Comparison of ENCODE assay signal across 9 mouse cellular contexts in the genomic region with DNA sequence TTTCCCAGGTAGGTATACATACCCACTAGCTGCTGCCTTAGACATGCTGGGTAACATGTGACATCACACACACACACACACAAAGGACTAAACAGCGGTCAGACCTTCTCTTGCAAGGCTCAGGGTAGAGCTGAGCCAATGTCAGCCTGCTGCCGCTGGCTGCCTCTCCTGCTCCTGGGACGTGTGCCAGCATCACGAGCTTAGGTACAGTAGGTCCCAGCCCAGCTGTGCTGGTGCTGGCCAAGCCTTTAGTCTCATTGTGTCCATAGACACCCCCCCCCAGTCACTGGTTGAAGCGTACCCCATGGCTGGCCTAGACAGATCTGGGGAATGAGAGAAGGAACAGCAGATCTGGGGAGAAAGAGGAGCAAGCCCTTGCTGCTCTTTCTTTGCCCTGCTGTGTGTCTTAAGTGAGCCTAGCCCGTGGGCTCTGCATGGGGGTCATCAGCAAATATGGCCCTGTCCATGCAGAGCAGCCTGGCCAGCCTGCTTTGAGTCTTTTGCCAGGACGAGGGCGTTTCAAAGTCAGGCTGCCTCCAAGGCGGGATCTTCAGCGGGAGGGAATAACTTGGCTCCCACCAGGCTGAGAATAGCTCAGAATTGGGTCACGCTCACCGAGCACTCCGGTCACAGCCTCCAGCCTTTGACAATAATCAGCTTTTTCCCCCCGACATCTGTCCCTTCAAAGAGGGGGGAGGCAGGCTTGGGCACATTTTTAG. TPM values are rescaled to one million over a fixed set of nuclear protein-coding genes. Genes with fewer than 3 reads are reported as not detected.
A peak's percentile ranks its signal among the peaks of the same experiment; 100 is the strongest.
DNase-seq lines count a peak whose midpoint lies in the region; ATAC-seq and TF ChIP-seq lines count a peak whose summit lies in the region.
"Had no signal": no experiment of that assay in that cellular context is flagged by ENCODE, and none has a peak within 500 bp of the region (broad histone marks: within the 10 kb centered on the region; RNA-seq: fewer than 3 reads in every experiment).

No protein-coding gene starts in this region.

- H3K36me3 ChIP-seq in liver, embryonic 15.5 days (replicated peaks), result peaks cover 3% of the 10 kb centered on the region; the same call in 1 of the 2 replicates
- no peaks in the 10 kb centered on the region for H3K36me3 ChIP-seq in lung, postnatal 0 days (ENCODE audit: insufficient read depth, low read length)

- 40% methylated on average over 14 of the region's 14 CpGs for WGBS in liver, embryonic 15.5 days (ENCODE audit: insufficient replicate concordance)
- WGBS in lung, postnatal 0 days, result 22% methylated on average over 14 of the region's 14 CpGs

- no peaks in the 10 kb centered on the region for H3K9me3 ChIP-seq in liver, embryonic 15.5 days (replicated peaks)
- H3K9me3 ChIP-seq in lung, postnatal 0 days (ENCODE audit: low read length), result no peaks in the 10 kb centered on the region
- H3K9me3 ChIP-seq: megakaryocyte, embryonic 14.5 days had no signal

- DNase-seq in liver, result no peak
- DNase-seq in cerebellum, postnatal 36 days, result peak; percentile 67 to 70
- DNase-seq in heart, adult 8-10 months (ENCODE audit: low spot score), result peak; percentile 85
- peak; percentile 93 for DNase-seq in kidney, adult 11 months
- DNase-seq in lung, postnatal 0 days (ENCODE audit: low spot score), result peak; percentile 85
- DNase-seq in right cerebral cortex, postnatal 4 days, result peak; percentile 68
- DNase-seq in thymus, postnatal 10 days (ENCODE audit: low spot score in 2 of 2), result no peak

- no peak overlapping the region for H3K9ac ChIP-seq in liver, embryonic 15.5 days
- H3K9ac ChIP-seq in lung, postnatal 0 days (replicated peaks; ENCODE audit: low read depth), result no peak overlapping the region

- H3K27me3 ChIP-seq in liver, embryonic 15.5 days, result peaks cover 16% of the 10 kb centered on the region
- H3K27me3 ChIP-seq in lung, postnatal 0 days (replicated peaks; ENCODE audit: insufficient read depth, low read length), result no peaks in the 10 kb centered on the region

- H3K27ac ChIP-seq in liver, embryonic 15.5 days (replicated peaks), result no peak overlapping the region
- H3K27ac ChIP-seq in lung, postnatal 0 days (ENCODE audit: low read length), result peak overlapping the region; percentile 63

- no peak overlapping the region for H3K4me3 ChIP-seq in liver, embryonic 15.5 days (replicated peaks)
- H3K4me3 ChIP-seq in lung, postnatal 0 days (ENCODE audit: low read depth, low read length), result no peak overlapping the region

- peaks cover 5% of the 10 kb centered on the region; the same call in 1 of the 2 replicates for H3K4me1 ChIP-seq in liver, embryonic 15.5 days (replicated peaks)
- H3K4me1 ChIP-seq in lung, postnatal 0 days (ENCODE audit: insufficient read depth, low read depth, low read length), result peaks cover 4% of the 10 kb centered on the region; the same call in 1 of the 2 replicates

- ATAC-seq in liver, embryonic 15.5 days (ENCODE audit: insufficient read depth), result peak; percentile 23; the same call in 1 of the 2 replicates
- ATAC-seq in lung, postnatal 0 days, result peak; percentile 72

- no peak for TF ChIP-seq EP300 in lung, postnatal 0 days (IDR thresholded peaks at IDR 0.05)

- H3K4me2 ChIP-seq in liver, embryonic 15.5 days, result no peak overlapping the region
- H3K4me2 ChIP-seq in lung, postnatal 0 days (replicated peaks; ENCODE audit: low read depth, low read length), result no peak overlapping the region

- no peak for TF ChIP-seq CTCF in lung, postnatal 0 days (IDR thresholded peaks at IDR 0.05)

RNA-seq across cellular contexts. Expression of gene Trmt61a, which starts 9.6 kb away (rescaled TPM):
- 5.9 and 7.3 TPM in 2 replicates for polyA plus RNA-seq in liver, embryonic 15.5 days (2015; fragmentation: Nextera tagmentation; extraction: Ambion mirVana)
- total RNA-seq in heart, adult 8-10 months (2022), result 1 to 10 TPM; 4.0 to 5.9 (median 4.9) TPM
- 4.3 and 4.5 TPM in 2 replicates for polyA plus RNA-seq in lung, postnatal 0 days (2015; fragmentation: Nextera tagmentation; extraction: Ambion mirVana)

RNA-seq across cellular contexts. Expression of gene Ckb, which starts 15.4 kb away (rescaled TPM):
- polyA plus RNA-seq in liver, embryonic 15.5 days (2015; fragmentation: Nextera tagmentation; extraction: Ambion mirVana), result 41.9 and 45.7 TPM in 2 replicates
- total RNA-seq in heart, adult 8-10 months (2022), result 10 to 100 TPM; 57.4 to 70.8 (median 63.8) TPM
- polyA plus RNA-seq in lung, postnatal 0 days (2015; fragmentation: Nextera tagmentation; extraction: Ambion mirVana), result 153 TPM in 2 replicates

RNA-seq across cellular contexts. Expression of gene Bag5, which starts 25.5 kb away (rescaled TPM):
- 15.8 and 15.9 TPM in 2 replicates for polyA plus RNA-seq in liver, embryonic 15.5 days (2015; fragmentation: Nextera tagmentation; extraction: Ambion mirVana)
- 10 to 100 TPM; 18.9 to 20.1 (median 19.6) TPM for total RNA-seq in heart, adult 8-10 months (2022)
- 48.9 and 52.5 TPM in 2 replicates for polyA plus RNA-seq in lung, postnatal 0 days (2015; fragmentation: Nextera tagmentation; extraction: Ambion mirVana)

RNA-seq across cellular contexts. Expression of gene Apopt1, which starts 25.6 kb away (rescaled TPM):
- 18.1 and 18.2 TPM in 2 replicates for polyA plus RNA-seq in liver, embryonic 15.5 days (2015; fragmentation: Nextera tagmentation; extraction: Ambion mirVana)
- total RNA-seq in heart, adult 8-10 months (2022), result 10 to 100 TPM; 33.7 to 37.7 (median 35.0) TPM
- polyA plus RNA-seq in lung, postnatal 0 days (2015; fragmentation: Nextera tagmentation; extraction: Ambion mirVana), result 42.3 and 43.1 TPM in 2 replicates

Comparison
In these comparisons a context has a peak if more than half of its experiments do, and no peak if none do; other contexts are left out.
1. DNase-seq: peak in cerebellum, postnatal 36 days (2 of 2), heart, adult 8-10 months (single experiment), kidney, adult 11 months (single experiment), lung, postnatal 0 days (single experiment) and right cerebral cortex, postnatal 4 days (single experiment); none in liver (single experiment) and thymus, postnatal 10 days (0 of 2).